Mouse (Mus musculus): ENCODE data around the gene Purb.

Purb gene

GRCm38 (mm10) chr11:6475867-6476484 lies at the start of gene Purb:
Gene Purb, minus strand, starts transcription at chr11:6475917.
- peak; percentile 89 to 95 for DNase-seq

GRCm38 (mm10) chr11:6525241-6525640 lies 49.5 kb upstream of the Purb start:
- no peak for DNase-seq

DNA sequence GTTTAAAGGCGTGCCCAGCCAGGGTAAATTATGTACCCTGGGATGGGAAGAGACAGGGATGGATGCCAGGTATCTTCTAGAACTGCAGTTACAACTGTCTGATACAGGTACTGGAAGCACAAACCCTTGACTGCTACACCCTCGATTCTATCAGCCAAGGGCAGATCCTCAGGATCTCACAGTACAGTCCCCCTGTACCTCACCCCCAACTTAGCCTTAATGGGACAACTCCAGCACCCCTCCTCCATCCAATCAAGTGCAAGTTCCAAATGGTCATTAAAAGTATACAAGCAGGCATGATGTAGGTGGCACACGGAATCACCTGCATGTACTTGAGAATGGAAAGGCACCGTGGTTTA lies 49.1 kb upstream of the Purb start:
- DNase-seq = no peak

DNA sequence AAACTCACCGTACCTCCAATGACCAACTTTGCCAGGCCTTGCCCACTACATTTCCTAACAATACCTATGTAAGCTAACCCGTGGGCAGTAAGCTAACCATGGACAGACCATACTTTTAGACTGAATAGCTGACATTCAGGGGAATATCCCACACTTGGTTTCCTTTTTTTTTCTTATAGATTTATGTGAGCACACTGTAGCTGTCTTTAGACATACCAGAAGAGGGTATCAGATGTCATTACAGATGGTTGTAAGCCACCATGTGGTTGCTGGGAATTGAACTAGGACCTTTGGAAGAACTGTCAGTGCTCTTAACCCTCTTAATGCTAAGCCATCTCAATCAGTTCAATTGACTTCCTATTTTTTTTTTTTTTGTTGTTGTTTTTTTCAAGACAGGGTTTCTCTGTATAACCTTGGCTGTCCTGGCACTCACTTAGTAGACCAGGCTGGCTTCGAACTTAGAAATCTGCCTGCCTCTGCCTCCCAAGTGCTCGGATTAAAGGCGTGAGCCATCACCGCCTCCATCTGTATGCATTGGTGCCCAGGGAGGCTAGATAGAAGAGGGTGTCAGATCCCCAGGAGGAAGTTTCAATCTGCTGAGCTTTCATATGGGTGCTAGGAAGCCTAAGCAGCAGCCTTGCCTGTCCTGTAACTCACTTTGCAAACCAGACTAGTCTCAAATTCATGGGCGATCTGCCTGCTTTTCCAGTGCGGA lies 48.6 kb upstream of the Purb start:
- no peak for DNase-seq

DNA sequence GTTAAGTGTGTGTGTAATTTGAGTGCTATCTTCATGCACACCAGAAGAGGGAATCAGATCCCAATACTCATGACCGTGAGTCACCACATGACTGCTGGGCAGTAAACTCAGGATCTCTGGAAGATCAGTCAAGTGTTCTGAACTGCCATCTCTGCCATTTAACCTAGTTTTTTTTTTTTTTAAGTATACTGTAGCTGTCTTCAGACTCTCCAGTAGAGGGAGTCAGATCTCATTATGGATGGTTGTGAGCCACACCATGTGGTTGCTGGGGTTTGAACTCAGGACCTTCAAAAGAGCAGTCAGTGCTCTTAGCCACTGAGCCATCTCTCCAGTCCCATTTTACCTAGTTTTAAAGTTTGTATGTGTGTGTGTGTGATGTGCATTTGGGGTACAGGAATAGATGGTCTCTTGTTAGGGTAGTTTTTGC lies 48.0 kb upstream of the Purb start:
- no peak for DNase-seq

- DNase-seq = no peak
These were observed 47.2 kb upstream of the Purb start for GRCm38 (mm10) chr11:6522782-6523525.

DNA sequence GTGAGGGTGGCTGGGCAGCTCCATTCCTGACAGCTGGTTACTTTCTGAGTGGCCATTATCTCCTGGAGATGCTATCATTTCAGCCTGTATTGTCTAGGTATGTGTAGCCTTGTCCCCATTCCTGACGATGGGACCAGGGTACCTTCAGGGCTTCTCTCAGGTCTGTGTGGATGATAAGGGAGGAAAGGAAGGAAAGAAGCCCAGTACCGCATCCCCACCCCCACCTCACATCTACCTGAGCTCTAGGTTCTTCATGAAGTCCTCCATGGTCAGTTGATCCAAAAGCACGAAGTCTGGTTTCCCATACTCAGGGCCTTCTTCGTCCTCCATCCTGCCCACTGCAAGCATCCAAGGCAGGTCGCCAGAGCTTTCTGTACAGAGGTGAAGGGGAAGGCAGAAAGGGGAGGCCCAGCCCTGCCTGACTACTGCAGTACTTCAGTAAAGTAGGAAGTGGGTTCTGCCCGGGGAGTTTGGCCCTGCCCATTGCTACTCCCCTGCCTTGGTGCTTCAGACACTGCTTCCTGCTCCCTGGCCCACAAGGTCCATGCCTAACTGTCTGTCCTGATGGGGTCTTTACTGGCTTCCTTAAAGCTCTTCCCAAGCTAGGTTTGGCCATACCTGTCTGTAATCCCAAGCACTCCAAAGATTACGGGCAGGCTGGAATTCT lies 44.9 kb upstream of the Purb start, which contains the start of gene Myo1g:
TSS of gene Myo1g (minus strand) at position 459 of the 667 bp plus-strand sequence.
- no peak for DNase-seq

DNA sequence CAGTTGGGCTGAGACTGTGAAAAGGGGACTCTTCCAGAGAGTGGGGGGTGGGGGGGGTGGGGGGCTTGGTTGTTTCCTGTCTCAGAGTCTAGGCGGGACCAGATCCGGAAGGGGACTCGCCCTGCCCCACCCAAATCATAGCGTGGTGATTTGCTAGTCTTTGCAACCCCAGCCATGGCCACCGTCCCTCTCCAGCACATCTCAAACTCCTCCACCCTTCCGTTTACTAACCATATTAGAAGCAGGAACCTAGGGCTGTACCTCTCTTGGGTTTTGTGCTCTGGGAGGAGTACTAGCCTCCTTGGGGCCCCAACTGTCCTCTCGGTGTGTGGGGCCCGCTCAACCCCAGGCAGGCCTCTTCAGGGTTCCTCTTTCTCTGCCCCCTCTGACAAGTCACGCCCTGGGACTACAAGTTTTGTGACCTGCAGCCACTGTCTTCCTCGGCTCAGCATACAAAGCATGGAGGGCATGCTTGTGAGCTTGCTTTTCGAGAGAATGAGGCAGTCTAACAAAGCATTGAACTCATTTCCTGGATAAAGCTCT lies 43.8 kb upstream of the Purb start:
- no peak for DNase-seq

DNA sequence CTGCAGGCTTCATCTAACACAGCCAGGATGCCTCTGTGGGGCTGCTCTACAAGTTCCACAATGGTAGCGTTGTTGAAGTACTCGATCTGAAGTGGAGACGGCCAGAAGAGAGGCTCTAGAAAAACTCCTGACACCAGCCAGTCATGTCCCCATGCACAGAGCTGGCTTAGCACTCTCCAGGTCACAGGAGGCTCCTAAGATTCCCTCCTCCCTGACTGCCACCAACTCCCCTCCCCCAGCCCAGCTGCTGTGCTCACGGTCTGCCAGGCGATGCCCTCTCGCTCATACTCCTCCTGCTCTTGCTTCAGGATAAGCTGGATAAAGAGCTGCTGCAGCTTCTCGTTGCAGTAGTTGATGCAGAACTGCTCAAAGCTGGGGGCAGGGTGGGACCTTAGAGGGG lies 39.1 kb upstream of the Purb start:
- DNase-seq = peak in 1 of 2 experiments; percentile 49

GRCm38 (mm10) chr11:6508269-6508876 lies 32.7 kb upstream of the Purb start:
- DNase-seq = no peak

DNA sequence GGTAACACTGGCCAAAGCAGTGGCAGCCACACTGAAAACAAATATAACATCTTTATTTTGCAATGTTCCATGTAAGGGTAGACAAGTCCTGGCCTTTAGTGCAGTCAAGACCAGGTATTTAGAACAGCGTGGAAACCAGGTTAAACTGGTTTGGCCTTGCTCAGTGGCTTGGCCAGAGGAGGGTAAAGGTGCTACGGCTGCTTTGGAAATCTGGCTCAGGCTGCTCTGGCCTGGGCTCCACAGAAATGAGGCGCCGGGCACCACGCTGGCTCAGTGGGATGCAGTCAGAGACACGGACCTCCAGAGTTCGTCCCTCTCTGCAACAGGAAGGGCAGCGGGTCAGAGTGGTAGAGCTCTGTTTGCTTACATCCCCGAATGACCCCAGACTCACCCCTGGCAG lies 30.8 kb upstream of the Purb start:
- no peak for DNase-seq

GRCm38 (mm10) chr11:6504689-6505088 lies 29.0 kb upstream of the Purb start:
- no peak for DNase-seq

DNA sequence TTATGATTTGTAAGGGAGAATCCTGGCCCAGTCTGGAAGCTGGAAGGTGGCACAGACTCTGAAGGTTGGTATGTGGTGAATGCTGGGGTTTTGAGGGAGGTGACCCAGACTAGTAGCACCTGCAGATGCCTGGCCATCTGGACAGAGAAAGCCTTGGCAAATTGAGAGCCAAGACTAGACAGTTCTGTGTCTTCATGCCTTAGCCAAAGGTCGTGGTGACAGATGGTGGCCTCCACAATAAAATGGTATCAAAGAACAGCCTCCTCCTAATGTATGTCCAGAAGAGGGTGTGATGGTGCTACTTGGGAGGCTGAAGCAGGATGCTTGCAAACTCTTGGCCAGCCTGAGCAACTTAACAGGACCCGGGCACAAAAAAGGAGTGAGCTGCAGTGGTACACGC lies 28.5 kb upstream of the Purb start:
- peak; percentile 72 to 79 for DNase-seq

DNA sequence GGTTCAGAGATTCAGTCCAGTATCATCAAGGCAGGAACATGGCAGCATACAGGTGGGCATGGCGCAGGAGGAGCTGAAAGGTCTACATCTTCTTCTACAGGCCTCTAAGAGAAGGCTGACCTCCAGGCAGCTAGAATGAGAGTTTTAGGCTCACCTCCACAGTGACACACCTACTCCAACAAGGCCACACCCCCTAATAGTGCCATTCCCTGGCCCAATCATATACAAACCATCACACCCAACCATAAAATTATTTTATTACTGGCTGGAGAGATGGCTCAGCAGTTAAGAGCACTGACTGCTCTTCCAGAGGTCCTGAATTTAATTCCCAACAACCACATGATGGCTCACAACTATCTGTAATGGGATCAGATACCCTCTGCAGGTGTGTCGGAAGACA lies 26.8 kb upstream of the Purb start:
- DNase-seq = no peak

GRCm38 (mm10) chr11:6497311-6497948 lies 21.7 kb upstream of the Purb start:
- DNase-seq = peak; percentile 62 to 66

DNA sequence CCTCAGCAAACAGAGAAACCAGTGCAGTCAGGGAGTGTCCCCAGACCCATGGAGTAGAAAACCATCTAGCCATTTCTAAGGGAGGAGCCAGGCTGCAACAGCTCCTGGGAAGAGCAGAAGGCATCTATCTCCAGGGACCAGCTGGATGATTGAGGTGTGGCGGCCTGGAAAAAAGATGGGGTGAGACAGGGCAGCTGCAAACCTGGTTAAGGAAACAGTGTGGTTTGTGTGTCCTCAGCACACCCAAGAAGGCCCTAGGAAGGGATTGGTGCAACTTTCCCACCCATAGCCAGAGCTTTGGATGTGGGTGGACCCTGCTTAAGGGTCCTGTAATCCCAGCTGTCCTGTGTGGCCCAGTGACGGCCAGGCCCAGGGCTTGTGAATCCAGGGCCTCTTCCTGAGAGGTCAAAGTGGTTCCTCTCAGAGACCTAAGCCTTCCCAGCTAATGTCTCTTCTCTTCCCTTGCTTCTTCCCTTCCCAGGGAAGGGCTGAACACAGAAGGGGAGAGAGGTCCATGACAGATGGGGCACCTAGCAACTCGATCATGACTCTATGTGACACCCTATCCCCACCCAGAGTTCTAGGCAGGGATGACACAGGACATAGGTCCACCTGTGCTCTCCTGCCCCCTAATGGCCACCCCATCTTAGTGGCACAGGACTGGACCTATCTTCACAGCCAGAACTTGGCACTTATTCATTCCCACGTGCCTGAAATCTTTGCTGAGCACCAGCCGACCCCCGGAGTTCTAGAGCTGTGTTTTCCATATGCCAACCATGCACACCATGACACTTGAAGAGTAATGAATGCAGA lies 14.2 kb upstream of the Purb start:
- peak; percentile 72 to 75 for DNase-seq

GRCm38 (mm10) chr11:6489257-6489656 lies 13.5 kb upstream of the Purb start:
- DNase-seq = no peak

DNA sequence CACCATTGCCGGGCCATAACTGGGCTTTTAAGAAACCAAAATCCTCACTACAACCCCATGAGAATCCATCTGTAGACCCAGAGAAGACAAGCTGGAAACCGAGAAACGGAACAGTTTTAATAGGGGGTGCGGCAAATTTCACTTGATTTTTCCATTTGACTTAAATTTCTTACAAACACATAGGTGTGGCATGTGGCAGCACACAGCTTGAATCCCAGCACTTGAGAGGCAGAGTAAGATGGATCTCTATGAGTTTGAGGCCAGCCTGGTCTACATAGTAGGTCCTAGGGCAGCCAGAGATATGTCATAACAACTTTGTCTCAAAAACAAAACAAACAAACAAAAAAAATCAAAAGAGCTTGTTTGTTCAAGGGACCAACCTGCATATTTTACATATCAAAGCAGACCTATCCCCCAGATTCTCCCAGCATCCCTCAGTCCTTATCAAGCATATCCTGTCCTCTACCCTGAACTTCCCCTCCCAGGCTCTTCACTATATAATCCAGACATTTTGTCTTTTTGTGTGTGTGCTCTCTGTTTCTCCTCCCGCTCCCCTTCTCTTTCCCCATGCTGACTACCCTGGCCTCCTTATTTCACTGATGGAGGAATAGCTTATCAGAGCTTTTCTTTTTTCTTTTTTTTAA lies 12.4 kb upstream of the Purb start:
- no peak for DNase-seq

GRCm38 (mm10) chr11:6487496-6487895 lies 11.8 kb upstream of the Purb start:
- DNase-seq = no peak

- DNase-seq = no peak
These were observed 11.2 kb upstream of the Purb start for GRCm38 (mm10) chr11:6486916-6487315.
